Mouse (Mus musculus) liver, adult 2 months (tissue): ENCODE results near the gene Clmn.

Experiments used
- CTCF ChIP-seq: fragments of 200-500 bp; IDR thresholded peaks from 2 replicates; pipeline ENCODE4 v1.5.1; 2011; ENCODE audit warnings: low read depth, low read length, control low read depth
- POLR2A ChIP-seq: fragments of 200-500 bp; IDR thresholded peaks from 2 replicates; pipeline ENCODE4 v1.6.1; 2011; ENCODE audit warnings: low read length, control low read depth; ENCODE audit not compliant: insufficient read depth; ENCODE audit errors: extremely low read depth

DNA sequence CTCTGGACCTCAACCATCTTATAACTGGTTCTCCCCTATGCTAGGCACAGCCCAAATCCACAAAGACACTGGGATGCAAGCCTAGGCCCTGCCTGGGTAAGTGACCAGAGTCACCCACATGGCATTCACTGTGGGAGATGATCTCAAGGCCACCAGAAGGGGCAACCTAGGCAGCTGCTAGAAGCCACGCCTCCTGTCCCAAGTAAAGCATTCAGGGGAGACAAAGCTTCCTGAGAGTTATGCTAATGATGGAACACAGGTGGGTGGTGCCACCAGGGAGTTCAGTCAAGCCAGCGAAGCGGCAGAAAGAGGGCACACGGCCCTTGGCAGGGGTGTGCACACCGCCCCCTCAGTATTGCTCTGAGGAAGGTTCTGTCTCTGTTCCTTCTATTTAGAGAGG, 69.9 kb downstream of the Clmn start:
- TF ChIP-seq POLR2A: no peak
- TF ChIP-seq CTCF: no peak
